Mouse (Mus musculus): ENCODE results near the gene Gnpat.
"Not testable (repeated sequence)": the region's sequence is repeated elsewhere in the genome, so short reads cannot be mapped to it uniquely, and the experiment has no call there.

The Gnpat gene

DNA sequence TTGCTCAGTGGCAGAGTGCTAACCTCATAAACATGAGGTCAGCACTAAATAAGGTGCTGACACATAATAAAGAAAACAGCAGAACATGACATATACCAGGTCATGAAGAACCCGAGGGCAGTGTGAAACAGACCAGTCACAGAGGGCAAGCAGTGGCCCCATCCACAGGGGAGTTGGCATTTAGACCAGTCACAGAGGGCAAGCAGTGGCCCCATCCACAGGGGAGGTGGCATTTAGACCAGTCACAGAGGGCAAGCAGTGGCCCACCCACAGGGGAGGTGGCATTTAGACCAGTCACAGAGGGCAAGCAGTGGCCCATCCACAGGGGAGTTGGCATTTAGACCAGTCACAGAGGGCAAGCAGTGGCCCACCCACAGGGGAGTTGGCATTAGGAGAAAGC, 19.9 kb upstream of the Gnpat start:
- not testable (repeated sequence) for DNase-seq (ENCODE audit: low read depth, low spot score)

DNA sequence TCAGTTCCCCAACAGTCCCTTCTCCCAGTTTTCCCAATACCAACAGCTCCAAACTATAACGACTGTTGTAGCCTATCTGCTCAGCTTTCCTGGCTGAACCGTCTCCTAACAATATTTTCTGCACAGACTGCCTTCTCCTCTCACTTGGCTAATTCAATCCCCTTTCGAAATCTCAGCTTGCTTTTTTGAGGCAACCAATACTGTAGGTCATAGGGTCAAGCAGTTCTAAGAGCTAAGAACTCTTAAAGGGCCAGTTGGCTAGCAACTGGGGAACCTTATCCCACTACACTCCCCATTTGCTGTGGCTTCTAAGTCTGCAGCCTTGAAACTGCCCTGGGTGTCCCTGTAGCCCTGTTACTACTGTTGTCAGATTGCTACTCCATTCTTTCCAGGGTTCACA, 17.7 kb upstream of the Gnpat start:
- no peak for DNase-seq (ENCODE audit: low read depth, low spot score)

DNA sequence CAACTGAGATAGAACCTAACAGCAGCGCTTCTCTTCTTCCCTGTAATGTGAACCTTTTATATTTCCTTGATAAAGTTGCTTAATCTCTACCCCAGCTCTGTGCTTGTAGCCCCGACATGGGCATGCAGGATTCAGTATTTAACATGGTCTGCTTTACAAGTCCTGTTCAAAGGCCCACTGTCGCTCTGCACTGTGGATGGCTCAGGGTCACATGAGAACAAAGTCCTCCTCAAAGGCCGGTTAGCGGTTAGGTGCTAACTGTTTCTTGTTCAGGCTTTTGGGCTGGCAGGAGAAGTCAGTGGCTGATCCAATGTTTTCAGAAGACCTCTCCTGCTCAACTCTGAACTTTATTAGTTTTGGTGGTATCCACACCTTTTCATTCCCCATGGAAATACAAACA, 17.3 kb upstream of the Gnpat start:
- no peak for DNase-seq (ENCODE audit: low read depth, low spot score)

DNA sequence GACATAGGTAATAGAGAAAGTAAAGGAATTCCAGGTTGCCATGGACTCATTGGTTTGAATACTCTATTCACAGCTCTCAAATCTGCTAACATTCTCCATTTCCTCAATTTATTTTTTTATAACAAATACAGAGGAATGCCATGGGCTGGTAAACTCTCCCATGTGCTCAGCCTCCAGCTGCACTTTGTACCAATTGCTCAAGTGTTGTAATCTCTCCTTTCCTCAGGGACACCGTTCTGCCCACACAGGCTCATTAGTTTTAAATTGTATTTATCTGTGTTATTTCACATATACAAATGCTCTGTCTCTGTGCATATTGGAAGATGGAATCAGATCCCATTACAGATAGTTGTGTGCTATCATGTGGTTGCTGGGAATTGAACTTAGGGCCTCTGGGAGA, 9.3 kb upstream of the Gnpat start:
- no peak for DNase-seq (ENCODE audit: low read depth, low spot score)

DNA sequence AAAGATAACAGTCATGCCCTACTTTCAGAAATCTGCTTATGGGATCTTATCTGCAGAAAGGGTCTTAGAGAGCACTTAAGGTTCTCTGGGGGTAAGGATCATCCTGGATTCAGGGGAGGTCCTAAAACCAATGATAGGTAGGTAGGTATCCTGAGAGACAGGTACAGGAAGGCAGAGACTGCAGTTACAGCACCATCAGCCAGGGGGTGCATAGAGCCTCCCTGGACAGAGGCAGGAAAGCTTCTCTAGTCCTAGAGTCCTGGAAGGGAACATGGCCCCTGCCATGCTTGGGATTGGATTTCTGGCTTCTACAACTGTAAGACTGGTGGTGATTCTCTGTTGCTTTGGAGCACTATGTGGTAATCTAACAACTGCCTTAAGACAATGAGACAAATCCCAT, 3.4 kb upstream of the Gnpat start:
- DNase-seq (ENCODE audit: low read depth, low spot score) = peak; percentile 39

DNA sequence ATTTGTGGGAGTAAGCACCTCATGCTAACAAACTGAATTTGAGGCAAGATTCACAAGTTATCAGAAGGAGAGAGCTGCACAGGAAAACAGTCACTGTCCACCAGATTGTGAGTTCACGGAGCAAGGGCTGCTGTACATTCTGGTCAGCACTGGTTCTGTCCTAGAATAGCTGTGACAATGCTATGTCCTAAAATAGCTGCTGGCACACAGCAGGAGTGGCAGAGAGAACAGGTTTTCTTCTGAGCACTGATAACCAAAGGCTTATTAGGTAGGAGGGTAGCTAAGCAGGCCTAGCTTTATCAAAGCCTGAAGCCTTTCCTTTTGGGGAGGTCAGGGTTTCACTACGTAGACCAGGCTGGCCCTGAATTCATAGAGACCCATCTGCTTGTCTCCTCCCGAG, 2.6 kb upstream of the Gnpat start:
- DNase-seq (ENCODE audit: low read depth, low spot score) = no peak

DNA sequence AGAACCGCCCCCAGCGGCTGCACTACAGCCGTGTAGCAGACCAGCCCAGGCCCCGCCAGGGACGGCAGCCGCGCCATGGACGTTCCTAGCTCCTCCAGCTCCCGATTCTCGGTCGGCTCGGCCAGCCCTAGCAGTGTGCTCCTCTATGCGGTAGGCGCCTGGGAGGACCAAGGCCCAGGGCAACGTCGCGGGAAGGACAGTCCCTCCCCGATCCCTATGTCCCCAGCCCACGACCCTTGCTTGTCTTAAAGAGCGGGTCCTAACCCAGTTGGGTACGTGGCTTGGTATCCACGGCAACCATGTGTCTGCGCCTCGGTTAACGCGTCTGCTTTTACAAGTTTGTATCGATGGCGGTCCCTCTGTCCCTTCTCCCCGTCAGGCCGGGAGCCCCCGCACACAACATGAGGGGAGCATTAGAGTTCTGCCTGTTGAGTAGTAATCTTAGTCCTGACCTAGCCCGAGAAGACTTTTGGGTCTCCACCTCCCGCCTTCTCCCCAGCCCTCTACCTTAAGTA, 387 bp downstream of the Gnpat start:
- no peak for DNase-seq (ENCODE audit: low read depth, low spot score)

DNA sequence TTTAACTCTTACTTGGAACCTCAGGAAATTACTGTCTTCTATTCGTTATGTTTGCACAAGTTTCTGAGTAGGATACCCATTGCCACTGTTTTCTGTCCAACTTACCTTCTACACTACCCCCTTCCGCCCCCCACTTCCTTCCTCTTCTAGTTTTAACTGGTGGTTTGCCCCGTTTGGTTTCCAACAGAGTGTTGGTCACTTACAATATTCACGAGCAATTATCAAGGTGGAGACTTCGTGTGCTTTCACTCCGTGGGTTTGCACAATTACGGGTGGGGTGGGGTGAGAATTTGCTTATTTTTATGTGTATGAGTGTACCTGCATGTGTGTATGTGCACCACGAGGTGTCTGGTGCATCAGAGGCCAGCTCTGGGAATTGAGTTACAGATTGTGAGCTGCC, 896 bp downstream of the Gnpat start:
- no peak for DNase-seq (ENCODE audit: low read depth, low spot score)

DNA sequence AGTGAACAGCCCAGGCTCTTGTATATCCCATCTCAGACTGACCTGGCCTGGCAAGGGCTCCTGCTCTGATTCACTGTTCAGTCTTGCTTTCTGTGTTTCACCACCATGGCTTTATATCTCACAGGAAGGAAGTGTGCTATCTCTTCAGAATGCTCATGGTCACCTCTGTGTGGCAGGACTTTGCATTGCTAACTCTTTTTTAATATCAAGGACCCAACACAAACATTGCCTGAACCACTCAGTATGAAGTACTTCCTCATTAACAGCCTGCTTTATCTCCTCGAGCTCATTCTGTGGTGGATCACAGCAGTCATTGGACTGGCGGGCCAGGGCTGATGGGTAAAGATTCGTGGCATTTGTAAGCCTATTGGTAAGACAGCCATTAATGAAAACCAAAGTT, 3.8 kb downstream of the Gnpat start:
- DNase-seq (ENCODE audit: low read depth, low spot score) = no peak

DNA sequence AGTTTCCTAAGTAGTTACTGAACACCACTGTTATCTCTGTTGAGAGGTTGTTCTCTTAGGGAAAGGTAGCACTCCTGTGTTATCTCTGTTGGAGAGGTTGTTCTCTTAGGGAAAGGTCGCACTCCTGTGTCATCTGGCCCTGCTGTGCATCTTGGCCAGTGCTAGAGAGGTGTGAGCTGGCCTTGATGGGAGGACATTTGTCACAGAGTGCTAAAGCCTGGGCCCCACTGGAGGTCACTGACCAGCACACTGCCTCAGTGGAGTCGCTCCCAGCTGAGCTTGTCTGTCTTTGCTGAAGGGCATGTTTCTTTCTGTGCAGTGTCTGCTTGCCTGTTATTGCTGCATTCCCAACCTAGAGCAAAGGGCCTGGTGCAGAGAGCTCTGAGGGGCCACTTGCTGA, 4.3 kb downstream of the Gnpat start:
- no peak for DNase-seq (ENCODE audit: low read depth, low spot score)

DNA sequence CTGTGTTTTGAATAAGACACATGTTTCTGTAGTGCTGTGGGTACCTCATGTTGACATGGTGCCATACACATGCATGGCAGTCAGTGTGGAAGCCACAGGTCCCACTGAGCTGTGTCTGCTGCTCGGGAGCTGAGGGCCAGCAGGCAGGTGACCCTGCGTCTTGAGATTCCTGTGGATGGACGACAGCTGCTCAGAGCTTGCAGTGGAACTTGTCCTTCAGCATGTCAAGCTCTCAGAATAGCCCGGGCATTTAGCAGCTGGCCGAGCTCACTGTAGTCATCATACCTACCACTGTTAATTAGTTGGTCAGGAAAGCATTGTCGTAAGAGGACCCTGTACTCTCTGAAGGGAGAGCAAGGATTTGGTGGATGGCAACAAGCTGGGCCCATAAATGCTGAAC, 6.9 kb downstream of the Gnpat start:
- no peak for DNase-seq (ENCODE audit: low read depth, low spot score)

DNA sequence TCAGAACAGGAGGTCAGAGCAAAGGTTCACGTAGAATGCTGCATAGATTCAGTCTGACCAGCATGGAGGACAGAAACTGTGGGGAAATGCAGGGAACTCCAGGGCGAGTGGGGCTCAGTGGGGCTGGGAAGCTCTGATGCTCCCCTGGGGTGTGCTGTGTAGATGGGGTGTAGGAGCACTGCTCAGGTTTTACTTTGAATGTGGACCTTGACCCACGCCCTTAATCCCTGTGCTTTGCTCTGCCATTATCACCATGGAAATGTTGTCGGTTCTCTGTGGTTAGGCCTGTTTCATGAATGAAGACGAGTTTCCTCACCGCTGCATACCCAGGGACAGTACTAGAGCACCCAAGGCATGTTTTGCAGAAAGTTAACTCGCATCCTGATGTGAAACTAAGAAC, 8.6 kb downstream of the Gnpat start:
- DNase-seq (ENCODE audit: low read depth, low spot score) = no peak

DNA sequence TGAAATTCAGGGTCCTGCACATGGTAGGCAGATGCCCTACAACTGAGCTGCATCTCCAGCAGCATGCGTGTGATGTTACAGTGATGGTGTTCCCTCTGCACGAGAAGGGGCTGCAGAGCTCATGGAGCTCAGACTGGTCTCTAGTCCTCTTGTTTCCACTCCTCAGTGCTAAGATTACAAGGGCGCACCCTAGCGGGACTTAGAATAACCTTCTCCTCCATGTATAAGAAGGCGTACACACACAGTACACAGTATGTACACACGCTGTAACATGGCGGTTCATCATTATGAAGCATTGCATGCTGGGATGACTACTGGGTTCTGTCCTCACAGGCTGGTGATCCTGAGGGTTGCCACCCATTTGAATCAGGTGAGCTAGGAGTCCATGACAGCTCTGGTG, 9.2 kb downstream of the Gnpat start:
- DNase-seq (ENCODE audit: low read depth, low spot score) = no peak

DNA sequence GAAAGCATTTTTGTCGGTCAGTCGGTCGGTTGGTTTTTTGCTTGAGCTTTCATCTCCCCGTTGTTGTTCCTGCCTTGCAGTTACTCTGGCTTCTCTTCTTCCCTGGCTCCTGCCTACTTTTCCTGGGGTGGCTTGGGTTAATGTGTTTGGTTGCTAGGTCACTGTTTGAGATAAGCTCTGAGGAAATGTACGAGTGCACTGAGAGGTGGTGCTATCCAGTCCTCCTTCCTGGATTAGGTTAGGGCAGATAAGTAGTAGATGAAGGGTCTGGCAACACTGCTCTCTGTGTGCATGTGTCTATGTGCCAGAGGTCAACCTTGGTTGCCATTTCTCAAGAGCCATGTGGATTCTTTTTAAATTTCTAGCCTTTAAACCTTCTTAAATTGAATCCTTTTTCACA, 9.9 kb downstream of the Gnpat start:
- no peak for DNase-seq (ENCODE audit: low read depth, low spot score)

DNA sequence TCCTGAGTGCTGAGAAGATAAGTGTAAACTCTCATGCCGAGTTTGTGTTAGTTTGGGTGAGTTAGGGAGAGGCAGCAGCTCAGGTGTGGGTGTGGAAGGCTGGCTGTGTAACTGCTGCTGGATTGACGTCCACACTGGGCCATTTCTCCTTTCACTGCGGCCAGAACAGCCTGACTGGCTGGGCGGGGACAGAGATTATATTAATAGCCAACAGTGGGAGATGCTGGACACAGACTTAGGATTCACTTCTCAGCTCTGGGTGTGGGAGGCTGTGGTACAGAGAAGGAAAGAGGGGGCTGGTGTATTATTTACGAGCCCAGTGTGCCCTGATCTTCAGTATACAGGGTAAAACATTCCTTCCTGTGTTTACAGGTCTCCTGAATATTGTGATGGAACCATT, 15.3 kb downstream of the Gnpat start:
- DNase-seq (ENCODE audit: low read depth, low spot score) = no peak

DNA sequence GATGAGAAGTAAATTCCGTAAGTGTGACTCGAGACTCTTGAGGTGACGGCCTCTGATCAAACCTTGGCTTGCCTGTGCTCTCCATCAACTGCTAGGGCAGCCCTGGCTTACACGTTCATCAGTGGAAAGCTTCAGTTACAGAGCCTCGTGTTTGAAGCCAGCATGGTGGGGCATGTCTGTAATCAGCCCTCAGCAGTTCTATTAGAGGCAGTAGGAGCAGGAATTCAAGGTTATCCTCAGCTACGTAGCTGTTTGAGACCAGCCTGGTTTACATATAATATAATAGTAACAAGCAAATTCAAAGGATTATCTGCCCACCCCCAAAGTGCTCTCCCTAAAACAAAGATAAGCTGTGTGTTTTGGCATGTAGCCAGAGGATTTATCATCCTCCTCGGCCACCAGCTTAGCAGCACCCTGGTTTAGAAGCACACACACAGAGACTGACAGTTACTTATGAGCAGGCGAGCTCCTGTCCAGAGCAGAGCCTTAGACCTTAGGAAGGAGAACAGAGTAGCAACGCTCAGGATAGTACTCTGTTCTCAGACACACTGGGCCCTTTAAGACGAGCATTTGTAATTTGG, 16.2 kb downstream of the Gnpat start:
- no peak for DNase-seq (ENCODE audit: low read depth, low spot score)

DNA sequence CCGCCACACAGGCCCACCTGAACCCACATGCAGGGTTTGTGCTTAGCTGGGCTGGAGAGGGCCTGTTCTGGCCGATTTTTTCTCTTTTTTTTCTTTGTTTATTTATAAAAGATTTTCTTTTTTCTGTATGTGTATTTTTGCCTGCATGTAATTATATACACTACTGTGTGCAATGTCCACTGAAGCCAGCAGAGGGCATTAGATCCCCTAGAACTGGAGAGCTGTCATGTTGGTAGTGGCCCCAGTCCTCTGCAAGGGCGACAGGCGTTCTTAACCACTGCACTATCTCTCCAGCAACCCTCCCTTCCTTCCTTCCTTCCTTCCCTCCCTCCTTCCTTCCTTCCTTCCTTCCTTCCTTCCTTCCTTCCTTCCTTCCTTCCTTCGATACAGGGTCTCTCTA, 25.6 kb downstream of the Gnpat start:
- DNase-seq (ENCODE audit: low read depth, low spot score) = no peak

DNA sequence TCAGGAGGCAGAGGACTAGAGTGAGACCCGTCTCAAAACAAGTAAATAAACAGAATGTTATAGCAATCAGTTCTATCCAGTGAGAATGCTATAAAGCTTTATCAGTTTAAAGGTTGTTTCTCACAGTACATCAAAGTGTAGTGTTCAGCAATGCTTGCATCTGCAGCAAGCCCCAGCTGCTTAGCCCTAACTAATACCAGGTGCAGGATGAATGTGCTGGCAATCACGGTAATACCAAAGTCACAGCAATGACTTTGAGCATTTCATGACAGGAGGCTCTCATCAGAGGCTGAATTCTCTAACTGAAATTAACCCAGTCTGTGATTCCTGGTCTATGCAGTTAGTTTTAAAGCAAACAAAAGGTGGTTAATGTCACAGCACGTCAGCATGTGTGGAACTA, 29.8 kb downstream of the Gnpat start:
- DNase-seq (ENCODE audit: low read depth, low spot score) = no peak

DNA sequence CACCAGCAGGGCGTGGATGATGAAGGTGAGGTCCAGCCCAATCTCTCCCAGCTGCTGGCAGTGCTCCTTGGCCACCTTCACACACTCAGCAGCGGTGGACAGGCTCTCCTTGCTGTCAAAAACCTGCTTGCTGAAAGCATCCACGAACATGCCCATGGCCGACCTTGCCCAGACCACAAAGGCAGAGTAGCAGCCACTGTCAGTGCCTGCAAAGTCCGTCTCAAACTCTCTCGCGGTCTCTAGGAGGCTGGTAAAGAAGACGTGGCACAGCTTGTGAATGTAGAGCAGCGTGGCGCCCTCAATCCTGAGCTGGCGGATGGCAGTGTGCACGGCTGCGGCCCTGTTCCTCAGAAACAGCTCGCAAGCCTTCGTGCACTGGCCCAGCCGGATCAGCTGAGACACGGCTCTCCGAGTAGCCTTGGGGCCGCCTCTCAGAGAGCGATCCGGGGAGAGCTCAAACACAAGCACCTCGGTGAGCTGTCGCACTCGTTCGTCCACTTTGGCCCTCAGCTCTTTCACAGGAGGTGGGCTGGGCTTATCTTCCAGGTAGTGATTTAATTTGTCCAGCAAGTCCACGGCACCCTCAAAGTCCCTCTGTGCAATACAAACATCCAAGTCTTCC, 33.3 kb downstream of the Gnpat start:
- DNase-seq (ENCODE audit: low read depth, low spot score) = no peak

DNA sequence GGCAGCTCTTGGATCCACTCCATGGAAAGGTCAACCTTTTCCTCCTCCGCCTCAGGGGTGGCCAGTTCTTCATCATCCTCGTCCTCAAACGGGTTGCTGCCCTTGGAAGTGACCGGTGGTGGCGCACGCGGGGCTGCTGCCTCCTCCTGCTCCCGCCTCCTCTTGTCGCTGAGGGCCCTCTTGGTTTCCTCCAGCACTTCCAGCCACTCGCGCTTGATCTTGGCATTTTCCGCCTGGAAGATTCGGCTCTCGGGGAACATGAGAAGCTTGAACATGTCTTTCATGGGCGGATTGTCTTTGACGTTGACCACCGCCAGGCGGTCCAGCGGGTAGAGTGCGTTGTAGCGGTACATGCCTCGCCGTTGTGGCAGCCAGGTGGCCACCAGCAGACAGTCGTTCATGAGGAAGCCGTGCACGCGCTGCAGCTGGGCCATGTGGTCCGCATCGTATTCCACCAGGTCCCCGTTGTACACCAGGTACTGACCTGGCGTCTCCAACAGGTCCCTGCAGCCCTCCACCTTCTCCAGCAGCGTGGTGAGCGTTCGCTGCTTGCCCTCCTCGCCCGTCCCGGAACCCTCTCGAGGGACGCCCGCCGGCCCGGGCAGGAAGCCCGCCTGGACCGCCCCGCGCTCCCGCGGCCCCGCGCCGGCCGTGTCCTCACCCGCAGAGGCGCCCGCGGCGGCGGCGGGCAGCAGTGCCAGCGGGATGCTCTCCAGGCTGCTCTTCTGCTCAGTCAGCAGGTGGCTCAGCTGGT, 34.0 kb downstream of the Gnpat start:
- DNase-seq (ENCODE audit: low read depth, low spot score) = no peak

DNA sequence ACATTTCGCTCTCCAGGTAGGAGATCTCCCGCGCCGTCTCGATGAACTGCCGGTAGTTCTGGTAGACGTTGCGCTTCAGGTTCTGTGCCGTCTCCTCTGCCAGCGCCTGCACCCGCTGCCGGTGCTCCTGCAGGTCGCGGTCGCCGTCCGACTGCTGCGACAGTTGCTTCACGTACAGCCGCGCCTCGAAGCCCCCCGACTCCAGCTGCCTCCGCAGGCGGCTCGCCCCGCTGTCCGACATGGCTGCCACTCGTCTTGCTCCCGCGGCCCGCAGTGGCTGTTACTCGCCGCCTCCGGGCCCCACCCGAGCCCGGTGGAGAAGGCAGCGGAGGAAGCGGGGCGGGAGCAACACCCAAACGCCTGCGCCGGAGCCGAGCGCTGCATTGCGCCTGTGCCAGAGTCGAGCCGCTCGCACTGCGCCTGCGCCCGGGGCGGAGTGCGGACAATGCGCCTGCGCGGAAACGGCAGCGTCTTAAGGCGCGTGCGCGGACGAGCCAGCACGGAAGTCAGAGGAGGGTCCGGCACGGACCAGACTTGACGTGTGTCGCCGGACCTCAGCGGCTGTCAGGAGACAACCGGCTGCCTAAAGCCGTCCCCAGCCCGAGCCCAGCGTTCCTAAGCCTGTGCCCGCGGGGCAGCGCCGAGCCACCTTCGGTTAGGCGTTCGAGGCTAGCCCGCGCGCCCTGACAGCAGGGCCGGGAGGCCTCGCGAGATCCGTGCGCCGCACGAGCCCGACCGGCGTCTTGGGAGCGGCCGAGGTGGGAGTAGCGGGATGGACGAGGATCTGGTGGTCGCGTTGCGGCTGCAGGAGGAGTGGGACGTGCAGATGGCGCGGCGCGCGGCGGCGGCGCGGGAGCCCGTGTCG, 34.8 kb downstream of the Gnpat start, which contains the start of the genes Exoc8 and Sprtn:
TSS of gene Exoc8 (minus strand) at position 320 of the 865 bp plus-strand sequence.
TSS of gene Sprtn (plus strand) at position 501 of the 865 bp plus-strand sequence.
- peak; percentile 96 for DNase-seq (ENCODE audit: low read depth, low spot score)

All from WW6 (cell line).